Mouse (Mus musculus) spleen, postnatal 4 days (tissue): ENCODE results near the gene Aox2.

Experiments
- DNase-seq, 2 experiments: peaks; one replicate each; pipeline ENCODE4 v3.0.0; 2022; ENCODE audit warnings: low spot score in 2 of 2

Gene Aox2

GRCm38 (mm10) chr1:58278026-58278425, at the start of gene Aox2:
Gene Aox2, plus strand, starts transcription at chr1:58278326.
- no peak for DNase-seq

- no peak for DNase-seq
Observed at GRCm38 (mm10) chr1:58228916-58229315, 49.2 kb upstream of the Aox2 start.

GRCm38 (mm10) chr1:58229774-58230173, 48.4 kb upstream of the Aox2 start:
- no peak for DNase-seq

GRCm38 (mm10) chr1:58230542-58230941, 47.6 kb upstream of the Aox2 start:
- no peak for DNase-seq

GRCm38 (mm10) chr1:58235405-58235804, 42.7 kb upstream of the Aox2 start:
- no peak for DNase-seq

GRCm38 (mm10) chr1:58237527-58238299, 40.4 kb upstream of the Aox2 start:
- DNase-seq = no peak

- DNase-seq = no peak
Observed at GRCm38 (mm10) chr1:58238440-58238839, 39.7 kb upstream of the Aox2 start.

- no peak for DNase-seq
Observed at GRCm38 (mm10) chr1:58238961-58239360, 39.2 kb upstream of the Aox2 start.

- no peak for DNase-seq
Observed at GRCm38 (mm10) chr1:58240347-58240746, 37.8 kb upstream of the Aox2 start.

GRCm38 (mm10) chr1:58244487-58244886, 33.6 kb upstream of the Aox2 start:
- DNase-seq = no peak

- DNase-seq = no peak
Observed at GRCm38 (mm10) chr1:58248518-58248917, 29.6 kb upstream of the Aox2 start.

GRCm38 (mm10) chr1:58253466-58253865, 24.7 kb upstream of the Aox2 start:
- DNase-seq = no peak

- DNase-seq = no peak
Observed at GRCm38 (mm10) chr1:58257195-58257991, 20.7 kb upstream of the Aox2 start.

GRCm38 (mm10) chr1:58260311-58260710, 17.8 kb upstream of the Aox2 start:
- DNase-seq = no peak

- DNase-seq = no peak
Observed at GRCm38 (mm10) chr1:58268231-58268630, 9.9 kb upstream of the Aox2 start.

- no peak for DNase-seq
Observed at GRCm38 (mm10) chr1:58270807-58271569, 7.1 kb upstream of the Aox2 start.

- DNase-seq = no peak
Observed at GRCm38 (mm10) chr1:58275879-58276278, 2.2 kb upstream of the Aox2 start.

- no peak for DNase-seq
Observed at GRCm38 (mm10) chr1:58278513-58278912, 387 bp downstream of the Aox2 start.

- DNase-seq = no peak
Observed at GRCm38 (mm10) chr1:58280381-58280780, 2.3 kb downstream of the Aox2 start.

GRCm38 (mm10) chr1:58280939-58281624, 3.0 kb downstream of the Aox2 start:
- DNase-seq = no peak

GRCm38 (mm10) chr1:58281625-58281988, 3.5 kb downstream of the Aox2 start:
- DNase-seq = no peak

- DNase-seq = no peak
Observed at GRCm38 (mm10) chr1:58284505-58284904, 6.4 kb downstream of the Aox2 start.
